Mouse (Mus musculus) cortical plate, adult 2 months (tissue): ENCODE data around the gene Nek5.

Source experiments
- CTCF ChIP-seq: fragments of 200-500 bp; IDR thresholded peaks from 2 replicates; pipeline ENCODE4 v1.5.1; 2011; ENCODE audit warnings: mild to moderate bottlenecking, control low read depth, low read length; ENCODE audit not compliant: insufficient read depth; ENCODE audit errors: extremely low read depth
- POLR2A ChIP-seq: fragments of 200-500 bp; IDR thresholded peaks from 2 replicates; pipeline ENCODE4 v1.6.1; 2011; ENCODE audit warnings: mild to moderate bottlenecking, low read length, control low read depth; ENCODE audit not compliant: insufficient read depth; ENCODE audit errors: extremely low read depth

DNA sequence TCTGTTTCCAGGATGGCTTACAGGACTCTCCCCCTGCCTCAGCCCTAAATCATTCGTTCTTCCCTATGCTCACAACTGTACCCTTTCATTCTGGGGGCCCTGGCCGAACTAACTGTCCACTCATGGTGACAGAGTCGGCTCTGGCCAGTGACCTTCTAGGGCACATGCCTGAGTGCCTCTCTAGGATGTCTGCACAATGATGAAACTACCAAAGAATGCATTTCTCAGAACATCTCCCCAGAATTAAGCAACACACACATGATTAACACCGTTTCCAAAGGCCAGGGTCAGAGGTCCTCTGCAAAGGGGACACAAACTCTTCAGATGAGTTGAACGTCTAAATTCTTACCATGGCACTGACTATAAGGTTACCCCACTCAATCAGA is 9.9 kb upstream of the Nek5 start:
- TF ChIP-seq CTCF (no peak), POLR2A (no peak)
